Mouse (Mus musculus) bone marrow macrophage, adult 2 months (primary cell): Measurements from ENCODE around the gene Inpp5a.

Source experiments
- CTCF ChIP-seq: IDR thresholded peaks from 2 replicates; pipeline ENCODE4 v1.5.1; 2012; ENCODE audit warnings: low read depth, mild to moderate bottlenecking, low read length, moderate library complexity
- POLR2A ChIP-seq: IDR thresholded peaks from 2 replicates; pipeline ENCODE4 v1.6.1; 2012; ENCODE audit warnings: mild to moderate bottlenecking, low read depth, low read length, borderline replicate concordance

- TF ChIP-seq POLR2A (no peak), CTCF (no peak)
Measured at GRCm38 (mm10) chr7:139610328-139610727, 221.4 kb downstream of the Inpp5a start.
